Mouse (Mus musculus): ENCODE measurements around the gene B3galt6. TPM values are rescaled to one million over a fixed set of nuclear protein-coding genes. Genes with fewer than 3 reads are reported as not detected.
A peak's percentile ranks its signal among the peaks of the same experiment; 100 is the strongest.

Gene B3galt6
- total and polyA plus RNA-seq, 2 experiments from 2014 or later: 28.6 to 43.9 TPM

DNA sequence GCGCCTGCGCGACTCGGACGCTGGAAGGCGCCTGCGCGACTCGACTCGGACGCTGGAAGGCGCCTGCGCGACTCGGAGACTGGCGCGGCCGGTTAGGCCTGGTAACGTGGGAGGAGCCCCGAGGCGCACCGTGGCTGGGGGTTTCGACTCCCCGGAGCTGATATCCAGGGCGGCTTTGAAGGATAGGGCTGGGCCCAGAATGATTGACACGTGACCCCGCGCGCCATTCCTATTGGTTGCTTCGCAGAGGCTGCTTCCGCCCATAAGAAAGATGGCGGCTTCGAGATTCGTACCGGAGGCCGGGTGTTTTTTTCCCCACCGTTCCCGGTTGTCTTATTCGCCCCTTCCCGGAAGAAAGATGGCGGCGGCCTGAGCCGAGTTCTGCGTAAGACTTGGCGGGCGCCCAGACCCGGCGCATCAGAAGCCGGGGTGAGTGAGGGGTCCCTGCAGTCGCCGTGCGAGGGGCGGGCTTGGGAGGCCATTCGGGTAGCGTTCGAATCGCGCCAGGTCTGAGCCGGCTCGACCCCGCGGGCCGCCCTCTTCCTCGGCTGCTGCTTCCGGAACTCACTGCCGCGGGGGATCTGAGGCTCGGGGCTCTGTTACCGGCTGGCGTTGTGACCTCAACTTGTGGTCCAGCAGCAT lies 578 bp upstream of the B3galt6 start:
- peak overlapping the region; percentile 85 for H3K4me3 ChIP-seq (ENCODE audit: low read depth, low read length)
- H3K9me3 ChIP-seq (ENCODE audit: low read length): no peaks in the 10 kb centered on the region
- H3K27me3 ChIP-seq (ENCODE audit: insufficient read depth, low read length): no peaks in the 10 kb centered on the region
- H3K4me1 ChIP-seq (ENCODE audit: insufficient read depth): peaks cover 18% of the 10 kb centered on the region
- H3K4me2 ChIP-seq (ENCODE audit: low read depth): peak overlapping the region; percentile 64
- 1% methylated on average over 70 of the region's 70 CpGs for WGBS
- H3K9ac ChIP-seq: peak overlapping the region; percentile 79
- DNase-seq (peak; percentile 98), ATAC-seq (peak; percentile 84)
- peak overlapping the region; percentile 89 for H3K27ac ChIP-seq (ENCODE audit: low read depth, low read length)
- TF ChIP-seq CTCF (IDR thresholded peaks at IDR 0.05; ENCODE audit: low read depth): no peak
- peaks cover 19% of the 10 kb centered on the region for H3K36me3 ChIP-seq (ENCODE audit: insufficient read depth)

GRCm38 (mm10) chr4:155991908-155992230 lies 580 bp downstream of the B3galt6 start:
- H3K4me3 ChIP-seq (ENCODE audit: low read depth, low read length): peak overlapping the region; percentile 67
- no peaks in the 10 kb centered on the region for H3K9me3 ChIP-seq (ENCODE audit: low read length)
- H3K27ac ChIP-seq (ENCODE audit: low read depth, low read length): peak overlapping the region; percentile 95
- DNase-seq (no peak), ATAC-seq (peak; percentile 2; the same call in 1 of the 2 replicates)
- H3K4me1 ChIP-seq (ENCODE audit: insufficient read depth): peaks cover 18% of the 10 kb centered on the region
- H3K36me3 ChIP-seq (ENCODE audit: insufficient read depth): peaks cover 8% of the 10 kb centered on the region
- no peak for TF ChIP-seq CTCF (IDR thresholded peaks at IDR 0.05; ENCODE audit: low read depth)
- 32% methylated on average over 37 of the region's 37 CpGs for WGBS
- H3K4me2 ChIP-seq (ENCODE audit: low read depth): peak overlapping the region; percentile 98
- H3K27me3 ChIP-seq (ENCODE audit: insufficient read depth, low read length): no peaks in the 10 kb centered on the region
- peak overlapping the region; percentile 60 for H3K9ac ChIP-seq

DNA sequence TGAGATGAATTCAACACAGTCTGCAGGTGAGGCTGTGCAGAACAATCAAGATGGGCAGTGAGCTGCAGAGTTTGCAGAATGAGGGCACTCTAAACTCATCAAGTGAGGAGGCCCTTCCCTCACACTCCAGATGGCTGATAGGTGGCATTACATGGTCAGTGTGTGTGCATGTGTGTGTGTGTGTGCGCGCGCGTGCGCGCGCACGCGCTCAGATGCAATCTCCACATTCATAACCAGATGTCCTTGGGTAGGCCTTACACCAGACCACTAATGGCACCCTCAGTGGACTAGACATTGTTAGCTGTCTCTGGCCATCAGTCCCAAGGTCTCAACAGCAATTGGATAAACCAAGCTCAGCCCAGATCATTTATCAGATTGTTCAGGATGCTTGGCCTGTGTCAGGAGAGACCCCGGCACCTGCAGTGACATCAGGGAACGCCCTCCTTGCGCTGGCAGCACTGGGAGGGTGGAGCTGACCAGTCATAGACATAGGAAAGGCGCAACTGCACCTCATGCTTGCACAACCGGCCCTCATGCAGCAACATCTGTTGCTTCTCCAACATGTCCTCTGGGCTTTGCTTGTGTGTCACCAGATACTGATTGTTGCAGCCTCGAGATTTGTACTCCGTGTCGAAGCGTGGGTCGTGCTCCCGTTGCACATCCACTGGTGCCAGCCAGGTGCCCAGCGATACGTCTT lies 1.1 kb downstream of the B3galt6 start:
- no peaks in the 10 kb centered on the region for H3K9me3 ChIP-seq (ENCODE audit: low read length)
- 89% methylated on average over 22 of the region's 22 CpGs for WGBS
- H3K4me1 ChIP-seq (ENCODE audit: insufficient read depth): peaks cover 18% of the 10 kb centered on the region
- H3K9ac ChIP-seq: peak overlapping the region; percentile 60
- H3K4me2 ChIP-seq (ENCODE audit: low read depth): peak overlapping the region; percentile 98
- peak overlapping the region; percentile 67 for H3K4me3 ChIP-seq (ENCODE audit: low read depth, low read length)
- ATAC-seq: no peak
- no peak for TF ChIP-seq CTCF (IDR thresholded peaks at IDR 0.05; ENCODE audit: low read depth)
- H3K27me3 ChIP-seq (ENCODE audit: insufficient read depth, low read length): no peaks in the 10 kb centered on the region
- peak overlapping the region; percentile 95 for H3K27ac ChIP-seq (ENCODE audit: low read depth, low read length)
- peaks cover 3% of the 10 kb centered on the region; the same call in 1 of the 2 replicates for H3K36me3 ChIP-seq (ENCODE audit: insufficient read depth)
- DNase-seq: no peak

DNA sequence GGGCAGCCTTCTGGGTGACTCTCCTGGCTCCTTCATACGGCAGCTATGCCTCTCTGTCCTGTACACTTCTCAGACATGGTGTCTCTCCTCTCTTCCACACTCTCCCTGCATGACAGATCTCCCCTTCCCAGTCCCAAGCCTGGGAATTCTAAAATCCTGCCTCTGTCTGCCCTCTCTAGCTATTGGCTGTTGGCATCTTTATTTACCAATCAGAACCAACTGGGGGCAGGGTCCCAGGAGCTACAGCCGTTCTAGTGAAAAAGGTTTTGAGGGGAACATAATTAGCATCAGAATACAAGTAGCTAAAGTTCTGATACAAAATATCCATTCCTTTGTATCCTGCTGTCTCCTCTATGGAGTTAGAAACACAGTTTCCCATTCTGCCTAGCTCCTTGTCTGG lies 8.7 kb downstream of the B3galt6 start:
- WGBS: 8% methylated on average over 2 of the region's 2 CpGs
- DNase-seq: no peak
- Histone ChIP-seq H3K9ac (no peak overlapping the region), H3K27me3 (ENCODE audit: insufficient read depth, low read length) (no peaks in the 10 kb centered on the region), H3K27ac (ENCODE audit: low read depth, low read length) (no peak overlapping the region), H3K4me1 (ENCODE audit: insufficient read depth) (no peaks in the 10 kb centered on the region), H3K4me2 (ENCODE audit: low read depth) (no peak overlapping the region), H3K9me3 (ENCODE audit: low read length) (no peaks in the 10 kb centered on the region), H3K4me3 (ENCODE audit: low read depth, low read length) (no peak overlapping the region), H3K36me3 (ENCODE audit: insufficient read depth) (no peaks in the 10 kb centered on the region)
- ATAC-seq: no peak
- no peak for TF ChIP-seq CTCF (IDR thresholded peaks at IDR 0.05; ENCODE audit: low read depth)

DNA sequence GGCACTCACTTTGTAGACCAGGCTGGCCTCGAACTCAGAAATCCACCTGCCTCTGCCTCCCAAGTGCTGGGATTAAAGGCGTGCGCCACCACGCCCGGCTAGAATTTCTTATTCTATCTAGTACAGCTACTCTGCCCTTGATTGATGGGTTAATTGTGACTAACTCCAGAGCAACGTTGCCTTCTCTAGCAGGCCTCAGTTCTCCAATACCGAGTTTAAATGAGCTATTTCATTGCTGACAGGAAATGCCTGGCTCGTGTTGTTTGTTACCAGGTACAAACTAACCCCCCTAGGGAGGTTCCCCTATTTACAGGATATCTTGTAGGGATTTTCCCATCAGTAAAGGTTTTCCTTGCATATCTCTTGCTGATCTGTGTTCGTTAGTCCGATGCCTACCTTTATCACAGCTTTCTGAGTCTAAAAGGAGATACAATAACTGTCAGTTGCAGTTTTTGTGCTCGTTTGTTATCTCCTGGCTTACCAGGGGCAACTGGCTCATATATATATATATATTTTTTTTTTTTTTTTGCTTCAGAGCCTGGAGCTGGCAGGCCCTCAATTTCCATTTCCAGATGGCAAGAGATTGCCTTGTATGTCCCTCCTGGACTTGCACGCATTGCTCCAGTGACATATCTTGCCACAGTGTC lies 10.9 kb downstream of the B3galt6 start:
- DNase-seq (no peak), ATAC-seq (no peak)
- no peak overlapping the region for H3K9ac ChIP-seq
- H3K9me3 ChIP-seq (ENCODE audit: low read length): no peaks in the 10 kb centered on the region
- WGBS: 76% methylated on average over 12 of the region's 12 CpGs
- no peaks in the 10 kb centered on the region for H3K36me3 ChIP-seq (ENCODE audit: insufficient read depth)
- H3K27me3 ChIP-seq (ENCODE audit: insufficient read depth, low read length): no peaks in the 10 kb centered on the region
- H3K4me2 ChIP-seq (ENCODE audit: low read depth): no peak overlapping the region
- H3K27ac ChIP-seq (ENCODE audit: low read depth, low read length): no peak overlapping the region
- no peaks in the 10 kb centered on the region for H3K4me1 ChIP-seq (ENCODE audit: insufficient read depth)
- no peak overlapping the region for H3K4me3 ChIP-seq (ENCODE audit: low read depth, low read length)
- TF ChIP-seq CTCF (IDR thresholded peaks at IDR 0.05; ENCODE audit: low read depth): no peak

- DNase-seq (no peak), ATAC-seq (no peak)
- WGBS: 73% methylated on average over 2 of the region's 2 CpGs
- Histone ChIP-seq H3K4me2 (ENCODE audit: low read depth) (no peak overlapping the region), H3K27me3 (ENCODE audit: insufficient read depth, low read length) (no peaks in the 10 kb centered on the region), H3K4me1 (ENCODE audit: insufficient read depth) (no peaks in the 10 kb centered on the region), H3K9me3 (ENCODE audit: low read length) (no peaks in the 10 kb centered on the region), H3K9ac (no peak overlapping the region), H3K27ac (ENCODE audit: low read depth, low read length) (no peak overlapping the region), H3K36me3 (ENCODE audit: insufficient read depth) (no peaks in the 10 kb centered on the region), H3K4me3 (ENCODE audit: low read depth, low read length) (no peak overlapping the region)
- no peak for TF ChIP-seq CTCF (IDR thresholded peaks at IDR 0.05; ENCODE audit: low read depth)
Measured at GRCm38 (mm10) chr4:155973239-155973638, 19.2 kb downstream of the B3galt6 start.

GRCm38 (mm10) chr4:155972651-155973050 lies 19.8 kb downstream of the B3galt6 start:
- DNase-seq (no peak), ATAC-seq (no peak)
- TF ChIP-seq CTCF (IDR thresholded peaks at IDR 0.05; ENCODE audit: low read depth): no peak
- 42% methylated on average over 6 of the region's 6 CpGs for WGBS
- Histone ChIP-seq H3K4me3 (ENCODE audit: low read depth, low read length) (no peak overlapping the region), H3K9ac (no peak overlapping the region), H3K4me1 (ENCODE audit: insufficient read depth) (no peaks in the 10 kb centered on the region), H3K27ac (ENCODE audit: low read depth, low read length) (no peak overlapping the region), H3K27me3 (ENCODE audit: insufficient read depth, low read length) (no peaks in the 10 kb centered on the region), H3K9me3 (ENCODE audit: low read length) (no peaks in the 10 kb centered on the region), H3K36me3 (ENCODE audit: insufficient read depth) (no peaks in the 10 kb centered on the region), H3K4me2 (ENCODE audit: low read depth) (no peak overlapping the region)
